Mouse (Mus musculus): ENCODE measurements around the gene Gpc1. TPM values are rescaled to one million over a fixed set of nuclear protein-coding genes. Genes with fewer than 3 reads are reported as not detected.

Gene Gpc1
- total RNA-seq (2023) = 3.6 TPM

GRCm38 (mm10) chr1:92831188-92832001 lies at the start of gene Gpc1:
TSS of gene Gpc1 (plus strand) at chr1:92831645.

DNA sequence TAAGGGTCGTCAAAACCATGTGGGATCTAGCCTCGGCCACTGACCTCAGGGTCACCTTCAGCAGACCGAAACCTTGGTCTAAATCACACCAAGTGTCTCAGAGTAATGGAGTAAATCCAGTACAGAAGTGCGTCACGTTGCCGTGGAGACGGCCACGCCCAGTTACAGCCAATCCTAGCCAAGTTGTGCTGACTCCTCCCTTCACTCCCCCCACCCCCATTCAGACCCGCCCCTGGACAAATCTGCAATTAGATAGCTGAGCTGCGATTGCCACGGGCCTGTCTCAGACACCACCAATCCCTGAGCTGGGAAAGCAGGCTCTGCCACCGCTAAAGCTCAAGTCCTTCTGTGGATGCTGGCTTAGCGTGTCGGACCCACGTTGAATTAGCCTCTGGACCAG lies 71.3 kb downstream of the Gpc1 start, which contains the start of gene Ankmy1:
TSS of gene Ankmy1 (minus strand) at position 121 of the 400 bp plus-strand sequence.

GRCm38 (mm10) chr1:92906779-92907631 lies 75.6 kb downstream of the Gpc1 start, which contains the start of gene Dusp28:
TSS of gene Dusp28 (plus strand) at chr1:92906981.

Other genes starting within 250 kb of the Gpc1 start
- not detected for gene Olfr1412, start 245.9 kb upstream of the Gpc1 start, total RNA-seq (2023)
- not detected for gene Olfr1411, start 237.2 kb upstream of the Gpc1 start, total RNA-seq (2023)
- gene Olfr1410, start 225.9 kb upstream of the Gpc1 start, total RNA-seq (2023) = not detected
- not detected for gene Olfr12, start 213.9 kb upstream of the Gpc1 start, total RNA-seq (2023)
- gene Cops9, start 189.7 kb upstream of the Gpc1 start, total RNA-seq (2023) = 99.3 TPM
- gene Otos, start 182.8 kb upstream of the Gpc1 start, total RNA-seq (2023) = not detected
- gene Ankmy1, start 71.3 kb downstream of the Gpc1 start, total RNA-seq (2023) = 1.6 TPM
- 4.2 TPM for gene Dusp28, start 75.3 kb downstream of the Gpc1 start, total RNA-seq (2023)
- gene Rnpepl1, start 79.1 kb downstream of the Gpc1 start, total RNA-seq (2023) = 83.0 TPM
- 13.0 TPM for gene Capn10, start 102.7 kb downstream of the Gpc1 start, total RNA-seq (2023)
- 0.62 TPM for gene Gpr35, start 119.2 kb downstream of the Gpc1 start, total RNA-seq (2023)
- gene Aqp12, start 174.7 kb downstream of the Gpc1 start, total RNA-seq (2023) = not detected